Mouse (Mus musculus) brain, embryonic 14.5 days (tissue): Measurements from ENCODE around the gene Pigv. TPM values are rescaled to one million over a fixed set of nuclear protein-coding genes. Genes with fewer than 3 reads are reported as not detected.

ENCODE experiments used
- DNase-seq: peaks from one replicate; pipeline ENCODE4 v3.0.0-alpha.2; 2011; ENCODE audit warnings: low read depth
- CTCF ChIP-seq: fragments of 200-500 bp; IDR thresholded peaks from 2 replicates; pipeline ENCODE4 v1.5.1; 2012; ENCODE audit warnings: inconsistent platforms, mild to moderate bottlenecking, moderate library complexity, borderline replicate concordance; ENCODE audit not compliant: insufficient read depth, insufficient read length; ENCODE audit errors: extremely low read depth
- POLR2A ChIP-seq: fragments of 200-500 bp; IDR thresholded peaks from 2 replicates; pipeline ENCODE4 v1.6.1; 2012; ENCODE audit warnings: mild to moderate bottlenecking, inconsistent platforms, borderline replicate concordance; ENCODE audit not compliant: poor library complexity, insufficient read depth, insufficient read length, severe bottlenecking; ENCODE audit errors: extremely low read depth
- polyA plus RNA-seq: library from polyadenylated mRNA; depleted of rRNA; stranded (reverse); fragments of >200 nt; gene quantifications from 2 replicates; pipeline ENCODE4 v1.2.3, GENCODE M21; 2012; rRNA removed

Gene Pigv
- polyA plus RNA-seq: 11.7 and 12.8 TPM in 2 replicates

DNA sequence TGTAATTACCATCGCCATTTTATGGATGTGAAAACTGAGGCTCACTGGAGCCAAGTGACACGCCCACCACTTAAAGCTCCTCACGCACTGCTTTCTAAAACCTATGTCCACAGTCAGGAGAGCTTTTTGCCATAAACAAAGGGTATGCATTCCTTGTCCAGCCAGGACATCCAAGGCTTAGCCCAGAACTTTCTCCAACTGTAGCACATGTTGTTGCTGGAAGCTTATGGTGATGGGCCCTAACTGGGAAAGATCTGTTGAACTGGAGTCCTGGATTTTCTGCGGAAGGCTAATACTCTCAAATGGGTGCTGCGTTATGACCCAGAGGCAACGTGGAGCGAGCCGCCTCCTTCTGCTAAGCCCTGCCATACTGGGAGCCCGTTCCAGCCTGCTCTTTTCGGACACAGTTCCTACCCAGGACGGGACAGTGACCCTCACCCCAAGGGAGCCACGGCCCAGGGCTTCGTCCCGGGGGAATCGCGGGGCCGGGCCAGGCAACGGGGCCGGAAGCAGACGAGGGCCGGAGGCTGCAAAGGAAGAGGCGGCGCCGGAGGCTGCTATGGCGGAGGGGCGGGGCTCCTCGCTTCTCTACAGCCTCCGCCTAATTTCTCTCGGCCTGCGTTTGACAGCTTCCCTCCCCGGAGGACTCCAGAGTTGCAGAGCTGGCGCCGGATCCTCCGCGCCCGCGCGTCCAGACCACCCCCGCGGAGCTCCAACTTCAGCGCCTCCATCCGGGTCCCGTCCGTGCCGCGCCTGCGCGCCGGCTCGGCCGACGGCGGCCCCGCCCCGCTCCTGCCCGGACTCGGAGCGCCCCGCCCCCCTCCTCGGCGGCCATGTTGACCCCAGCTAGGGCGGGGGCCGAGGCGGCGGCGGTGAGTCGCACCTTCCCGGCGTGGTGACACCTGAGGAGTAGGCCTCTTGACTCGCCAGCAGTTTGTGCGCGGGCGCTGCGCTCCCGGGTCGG, at the start of gene Pigv:
Gene Pigv, minus strand, starts transcription at position 767 of the 964 bp plus-strand sequence.
- DNase-seq: peak; percentile 94
- TF ChIP-seq CTCF: no peak
- no peak; the same call in 1 of the 2 replicates for TF ChIP-seq POLR2A

GRCm38 (mm10) chr4:133719791-133720190, 47.3 kb upstream of the Pigv start:
- DNase-seq: no peak
- TF ChIP-seq CTCF (no peak), POLR2A (no peak)

- DNase-seq: no peak
- TF ChIP-seq CTCF: no peak
- TF ChIP-seq POLR2A: no peak
These were observed 40.3 kb upstream of the Pigv start for GRCm38 (mm10) chr4:133712755-133713154.

DNA sequence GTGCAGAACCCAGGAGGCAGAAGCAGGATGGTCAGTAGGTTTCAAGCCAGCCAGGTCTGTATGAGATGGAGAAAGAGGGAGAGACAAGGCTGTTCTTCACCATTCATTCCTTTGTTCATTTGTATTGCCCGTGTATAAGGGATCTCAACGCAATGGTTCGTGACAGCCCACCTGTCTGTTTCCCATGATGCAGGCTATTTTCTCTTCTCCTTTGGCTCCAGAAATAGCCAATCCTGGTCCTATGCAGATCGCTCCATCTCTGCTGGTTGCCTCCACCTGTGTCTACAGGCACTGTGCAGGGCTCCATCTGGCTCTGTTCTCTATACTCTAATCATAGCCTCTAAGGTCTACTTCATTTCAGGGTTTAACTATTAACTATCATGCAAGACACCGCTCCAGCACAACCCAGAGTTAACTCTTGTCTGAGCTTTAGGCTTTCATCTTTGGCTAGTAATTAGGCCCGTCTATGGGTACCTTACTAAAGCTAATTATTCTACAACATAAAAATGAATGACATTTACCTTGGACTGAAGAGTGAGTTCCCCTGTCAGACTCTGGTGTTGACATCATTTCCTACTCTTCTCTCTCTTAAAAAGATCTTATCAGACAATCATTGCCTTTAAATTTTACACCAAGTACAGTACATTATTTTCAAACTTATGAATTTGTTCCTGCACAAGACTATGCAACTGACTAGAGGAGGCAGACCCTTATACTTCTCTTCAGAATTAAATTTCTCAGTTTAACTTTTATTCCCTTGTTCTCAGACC, 39.0 kb upstream of the Pigv start:
- TF ChIP-seq POLR2A (no peak), CTCF (no peak)
- no peak for DNase-seq

- peak; percentile 39 for DNase-seq
- no peak for TF ChIP-seq CTCF
- TF ChIP-seq POLR2A: no peak
These were observed 36.9 kb upstream of the Pigv start for GRCm38 (mm10) chr4:133709395-133709794.

DNA sequence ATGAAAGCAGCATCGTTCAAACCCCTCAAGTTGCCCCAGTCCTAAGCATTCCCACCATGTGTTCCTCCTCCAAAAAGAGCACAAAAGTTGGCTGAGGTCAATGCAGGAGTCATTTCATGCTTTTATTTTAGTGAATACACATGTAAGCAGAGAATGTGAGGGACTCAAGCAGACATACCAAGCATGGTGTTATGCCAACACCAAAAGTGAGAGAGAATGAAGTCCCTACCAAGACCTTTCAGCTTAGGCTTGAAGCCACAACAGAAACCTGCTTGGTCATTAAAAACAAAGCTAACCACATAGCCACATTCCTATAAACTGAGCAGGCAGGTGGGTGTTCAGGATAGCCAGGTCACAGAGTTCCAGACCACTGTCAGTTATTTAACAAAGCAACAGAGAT, 35.0 kb upstream of the Pigv start:
- DNase-seq: no peak
- TF ChIP-seq POLR2A: no peak
- no peak for TF ChIP-seq CTCF

- no peak for TF ChIP-seq CTCF
- TF ChIP-seq POLR2A: no peak
These were observed 34.5 kb upstream of the Pigv start for GRCm38 (mm10) chr4:133706956-133707355.

GRCm38 (mm10) chr4:133705062-133705461, 32.6 kb upstream of the Pigv start:
- TF ChIP-seq POLR2A (no peak), CTCF (no peak)
- no peak for DNase-seq

More at GRCm38 (mm10) chr4:133706956-133707355, 34.5 kb upstream of the Pigv start:
- DNase-seq: no peak

GRCm38 (mm10) chr4:133700905-133701368, 28.5 kb upstream of the Pigv start:
- TF ChIP-seq CTCF (no peak), POLR2A (no peak)

DNA sequence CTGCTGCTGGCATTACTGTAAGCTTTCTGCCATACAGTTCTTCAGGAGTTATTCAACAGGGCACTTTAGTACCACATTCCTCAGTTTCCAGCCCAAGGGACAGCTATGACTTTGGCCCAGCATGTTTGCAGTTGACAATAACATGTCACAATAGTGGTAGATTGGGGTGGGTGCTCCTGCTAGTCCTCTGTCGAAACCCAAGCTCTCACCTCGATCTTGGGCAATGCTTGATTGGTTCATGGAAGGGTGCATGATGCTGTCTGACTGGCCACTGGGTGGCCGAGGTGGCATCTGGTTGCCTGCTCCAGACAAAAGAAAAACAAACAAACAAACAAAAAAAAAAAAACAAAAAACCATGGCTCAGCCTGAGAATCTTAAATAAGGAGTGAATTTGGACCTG, 22.9 kb upstream of the Pigv start:
- TF ChIP-seq CTCF (peak; percentile 14; the same call in 1 of the 2 replicates), POLR2A (no peak)

More at GRCm38 (mm10) chr4:133700905-133701368, 28.5 kb upstream of the Pigv start:
- DNase-seq: peak; percentile 58

GRCm38 (mm10) chr4:133690252-133690651, 17.8 kb upstream of the Pigv start:
- DNase-seq: peak; percentile 82
- TF ChIP-seq CTCF (no peak), POLR2A (no peak)

More for the DNA sequence above, 22.9 kb upstream of the Pigv start:
- no peak for DNase-seq
